Mouse (Mus musculus) macrophage (primary cell): ENCODE data around the gene BC034090. TPM values are rescaled to one million over a fixed set of nuclear protein-coding genes. Genes with fewer than 3 reads are reported as not detected.

Experiments
- H3K27ac ChIP-seq: fragments of 350-480 bp; formaldehyde crosslinking; 2 replicates; pipeline ENCODE4 v1.9.0; 2021
- H3K36me3 ChIP-seq: fragments of 350-480 bp; formaldehyde crosslinking; 2 replicates; pipeline ENCODE4 v1.9.0; 2021; ENCODE audit errors: inconsistent target
- H3K4me3 ChIP-seq: fragments of 350-480 bp; formaldehyde crosslinking; 2 replicates; pipeline ENCODE4 v1.9.0; 2021; ENCODE audit errors: inconsistent target
- H3K79me2 ChIP-seq: fragments of 350-480 bp; formaldehyde crosslinking; 2 replicates; pipeline ENCODE4 v1.9.0; 2021; ENCODE audit errors: inconsistent target
- WGBS: methylation state at CpG from one replicate; pipeline ENCODE4 v1.1.7; 2026; ENCODE audit warnings: inconsistent platforms; ENCODE audit not compliant: missing documents; 5-methylcytosine and 5-hydroxymethylcytosine counted together
- polyA plus RNA-seq: library from polyadenylated mRNA; stranded (reverse); fragments of 250-400 nt; gene quantifications from 3 replicates; pipeline ENCODE4 v1.2.4, GENCODE M21; 2018; ENCODE audit warnings: inconsistent platforms

Gene BC034090
- polyA plus RNA-seq, 1 experiment from 2014 or later, result not detected

DNA sequence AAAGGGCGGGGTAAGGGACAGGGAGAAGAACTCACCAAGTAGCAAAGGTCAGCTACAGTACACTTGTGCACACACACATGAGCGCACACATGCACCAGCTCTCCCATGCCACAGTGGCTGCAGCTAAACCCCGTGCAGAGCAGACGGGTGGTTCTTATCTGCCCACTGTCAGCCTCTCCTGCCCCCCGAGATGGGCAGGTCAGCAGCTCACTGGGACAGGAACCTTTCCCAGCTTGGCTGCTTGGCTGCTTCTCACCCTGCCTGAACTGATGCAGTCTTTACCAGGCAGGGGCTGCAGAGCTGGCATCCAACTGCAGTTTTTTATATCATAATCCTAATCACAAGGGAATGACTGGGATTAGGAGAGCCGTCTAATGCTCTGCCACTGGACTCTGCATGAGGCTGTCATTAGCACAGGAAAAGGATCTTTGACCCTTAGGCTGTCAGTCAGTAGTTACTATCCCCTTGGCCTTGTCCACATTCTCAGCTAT is 8.4 kb upstream of the BC034090 start:
- Histone ChIP-seq H3K36me3 (no peaks in the 10 kb centered on the region), H3K4me3 (no peak overlapping the region), H3K79me2 (no peaks in the 10 kb centered on the region), H3K27ac (no peak overlapping the region)
- 61% methylated on average over 6 of the region's 6 CpGs for WGBS

DNA sequence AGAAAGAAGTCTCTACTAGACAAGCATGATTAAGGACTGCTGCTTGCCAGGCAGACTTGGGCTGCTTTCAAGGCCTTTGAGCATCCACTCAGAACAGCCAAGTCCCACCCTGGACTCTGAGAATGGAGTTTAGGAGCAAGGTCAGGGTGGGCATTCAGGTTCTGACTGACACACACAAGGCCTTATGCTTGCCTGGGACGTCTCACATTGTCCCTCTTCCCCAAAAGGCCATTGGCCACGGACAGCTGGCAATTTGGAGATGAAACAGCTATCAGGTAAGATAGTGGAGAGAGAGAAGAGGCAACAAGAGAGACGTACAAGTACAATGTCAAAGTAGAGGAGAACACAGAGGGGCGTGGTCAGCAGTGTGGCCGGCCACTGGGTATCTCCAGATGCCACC is 7.4 kb upstream of the BC034090 start:
- Histone ChIP-seq H3K79me2 (no peaks in the 10 kb centered on the region), H3K27ac (no peak overlapping the region), H3K36me3 (no peaks in the 10 kb centered on the region), H3K4me3 (no peak overlapping the region)
- 87% methylated on average over 5 of the region's 5 CpGs for WGBS

DNA sequence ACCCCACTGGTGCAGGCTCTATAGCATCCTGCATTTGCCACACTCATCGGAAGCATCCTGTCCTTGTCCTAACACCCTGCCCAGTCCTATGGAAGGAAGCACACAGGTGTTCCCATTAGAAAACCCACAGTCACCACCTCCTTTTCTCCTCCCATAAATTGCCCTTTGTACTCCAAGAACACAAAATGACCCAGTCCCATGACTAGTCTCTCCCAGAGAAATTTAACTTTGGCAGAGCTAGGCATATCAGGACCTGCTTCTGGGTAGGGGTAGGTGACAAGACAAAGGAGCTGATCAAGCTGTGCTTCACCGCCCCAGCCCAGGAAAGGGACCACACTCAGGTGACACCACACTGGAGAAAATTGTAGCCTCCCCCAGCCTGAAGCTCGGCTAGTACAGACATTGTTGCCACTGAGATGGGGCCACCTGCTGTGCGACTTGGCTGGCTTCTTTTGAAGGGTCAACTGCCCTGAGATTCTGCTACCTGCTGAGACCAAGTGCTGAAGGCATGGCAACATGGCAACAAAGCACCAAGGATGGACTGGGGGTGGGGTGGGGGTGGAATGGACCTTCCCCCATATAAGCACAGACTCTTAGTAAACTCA is 6.4 kb upstream of the BC034090 start:
- Histone ChIP-seq H3K27ac (no peak overlapping the region), H3K79me2 (no peaks in the 10 kb centered on the region), H3K4me3 (no peak overlapping the region), H3K36me3 (no peaks in the 10 kb centered on the region)
- WGBS, result 84% methylated on average over 4 of the region's 4 CpGs

DNA sequence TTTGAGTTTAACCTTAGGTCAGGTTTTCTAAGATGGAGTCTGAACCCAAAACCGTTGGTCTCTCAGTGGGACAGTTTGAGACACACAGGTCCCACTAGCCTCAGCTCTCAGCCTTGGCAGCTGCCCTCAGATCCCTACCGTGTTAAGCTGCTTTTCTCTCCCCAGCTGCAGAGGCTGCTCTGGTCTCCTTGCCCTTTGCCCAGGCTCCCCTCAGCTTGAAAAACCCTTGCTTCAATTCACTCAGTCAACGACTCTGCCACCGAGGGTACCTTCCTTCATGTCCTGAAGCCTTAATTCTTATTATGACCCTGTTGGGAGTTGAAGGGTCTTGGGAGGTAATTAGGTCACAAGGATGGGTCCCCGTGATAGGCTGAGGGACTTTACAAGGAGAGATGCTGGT is 5.7 kb upstream of the BC034090 start:
- Histone ChIP-seq H3K4me3 (no peak overlapping the region), H3K36me3 (no peaks in the 10 kb centered on the region), H3K79me2 (no peaks in the 10 kb centered on the region), H3K27ac (no peak overlapping the region)
- WGBS, result 79% methylated on average over 5 of the region's 5 CpGs

DNA sequence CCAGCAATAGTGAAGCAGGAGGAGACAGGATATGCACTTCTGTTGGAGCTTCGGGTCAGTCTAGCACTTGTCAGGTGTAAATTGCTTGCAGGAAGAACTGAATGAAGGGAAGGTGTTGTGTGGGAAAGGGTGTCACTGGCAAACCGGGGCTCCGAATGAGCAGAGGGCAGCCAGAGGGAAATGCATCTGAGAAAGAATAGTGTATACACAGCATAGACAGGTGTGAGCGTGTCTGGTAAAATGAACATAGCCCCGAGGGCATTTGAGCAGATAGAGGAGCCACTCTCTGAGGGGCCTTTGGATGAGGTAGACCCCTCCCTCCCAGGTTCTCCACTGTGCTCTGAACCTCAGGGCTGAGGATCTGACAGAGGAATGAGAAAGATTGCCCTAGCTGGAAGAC is 3.8 kb upstream of the BC034090 start:
- no peaks in the 10 kb centered on the region for H3K36me3 ChIP-seq
- no peak overlapping the region for H3K4me3 ChIP-seq
- WGBS, result 72% methylated on average over 5 of the region's 5 CpGs
- no peaks in the 10 kb centered on the region for H3K79me2 ChIP-seq
- H3K27ac ChIP-seq, result no peak overlapping the region

DNA sequence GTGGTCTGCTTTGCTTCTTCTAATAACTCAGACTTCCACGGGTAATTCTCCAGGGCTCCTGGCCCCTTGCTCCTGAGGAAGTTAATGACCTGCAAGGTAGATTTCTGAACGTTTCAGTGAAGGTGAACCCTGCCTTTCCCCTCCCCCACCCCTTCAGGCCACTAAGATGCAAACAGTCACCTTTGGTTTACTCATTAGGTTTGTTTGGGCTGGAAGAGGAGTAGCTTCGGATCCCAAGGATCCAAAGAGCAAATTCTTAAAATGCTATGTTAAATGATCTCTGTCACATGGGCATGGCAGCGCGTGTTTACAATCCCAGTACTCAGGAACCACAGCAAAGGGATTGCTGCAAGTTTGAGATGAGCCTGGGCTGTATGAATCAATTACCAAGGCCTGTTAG is 3.2 kb upstream of the BC034090 start:
- H3K79me2 ChIP-seq, result no peaks in the 10 kb centered on the region
- no peaks in the 10 kb centered on the region for H3K36me3 ChIP-seq
- no peak overlapping the region for H3K4me3 ChIP-seq
- H3K27ac ChIP-seq, result no peak overlapping the region
- 56% methylated on average over 5 of the region's 5 CpGs for WGBS

DNA sequence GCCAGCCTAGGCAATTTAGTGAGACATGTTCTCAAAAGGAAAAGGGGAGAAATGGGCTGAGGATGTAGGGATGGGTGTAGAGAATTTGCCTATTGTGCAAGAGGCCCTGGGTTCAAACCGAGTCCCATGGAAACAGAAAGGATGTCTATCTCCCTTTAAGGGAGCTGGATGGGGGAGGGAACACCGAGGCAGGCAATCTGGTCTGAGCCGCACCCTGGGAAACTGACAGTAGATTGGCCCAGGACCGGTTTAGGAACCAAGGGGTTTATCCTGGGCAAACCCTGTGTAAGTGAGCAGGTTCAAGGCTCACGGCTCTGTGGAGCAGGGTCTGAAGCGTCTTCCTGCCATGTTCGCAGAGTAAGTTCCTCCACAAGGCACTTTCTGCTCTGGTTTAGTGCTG is 1.3 kb upstream of the BC034090 start:
- no peak overlapping the region for H3K4me3 ChIP-seq
- H3K27ac ChIP-seq, result no peak overlapping the region
- 89% methylated on average over 7 of the region's 7 CpGs for WGBS
- no peaks in the 10 kb centered on the region for H3K79me2 ChIP-seq
- no peaks in the 10 kb centered on the region for H3K36me3 ChIP-seq

DNA sequence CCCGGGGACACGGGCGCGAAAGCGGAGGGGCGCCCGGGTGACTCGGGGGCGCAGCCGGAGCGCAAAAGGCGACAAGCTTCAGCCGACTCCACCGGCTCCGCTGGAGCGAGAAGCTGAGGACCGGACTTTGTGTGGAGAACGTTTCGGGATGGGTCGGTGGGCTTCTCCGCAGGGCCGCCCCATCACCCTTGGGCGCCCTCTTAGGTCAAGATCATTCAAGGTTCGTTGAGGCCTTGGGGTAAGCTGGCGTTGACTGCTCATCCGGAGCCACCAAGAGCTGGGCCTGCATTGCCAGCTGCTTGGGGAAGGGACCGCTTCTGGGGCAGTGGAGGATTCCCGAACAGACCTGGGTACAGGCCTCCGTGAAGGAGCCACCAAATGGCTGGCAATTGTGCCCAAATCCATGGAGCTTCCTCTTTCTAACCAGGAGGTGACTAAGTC is 547 bp upstream of the BC034090 start:
- Histone ChIP-seq H3K4me3 (no peak overlapping the region), H3K79me2 (no peaks in the 10 kb centered on the region), H3K27ac (no peak overlapping the region), H3K36me3 (no peaks in the 10 kb centered on the region)
- WGBS, result 9% methylated on average over 26 of the region's 29 CpGs

DNA sequence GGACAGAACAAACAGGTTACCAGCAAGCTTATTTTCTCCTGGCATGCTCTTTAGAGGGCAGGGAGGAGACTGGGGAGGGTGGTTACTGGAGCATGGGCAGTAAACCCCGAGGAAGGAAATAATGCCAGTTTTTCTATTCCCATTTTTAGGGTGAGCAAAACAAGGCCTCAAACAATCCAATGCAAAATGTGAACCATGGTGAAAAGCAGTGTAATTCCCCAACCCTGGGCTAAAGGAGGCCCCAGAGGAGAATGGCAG is 1.8 kb downstream of the BC034090 start:
- no peaks in the 10 kb centered on the region for H3K36me3 ChIP-seq
- H3K79me2 ChIP-seq, result no peaks in the 10 kb centered on the region
- H3K4me3 ChIP-seq, result no peak overlapping the region
- no peak overlapping the region for H3K27ac ChIP-seq
- WGBS, result 46% methylated on average over 1 of the region's 1 CpGs

DNA sequence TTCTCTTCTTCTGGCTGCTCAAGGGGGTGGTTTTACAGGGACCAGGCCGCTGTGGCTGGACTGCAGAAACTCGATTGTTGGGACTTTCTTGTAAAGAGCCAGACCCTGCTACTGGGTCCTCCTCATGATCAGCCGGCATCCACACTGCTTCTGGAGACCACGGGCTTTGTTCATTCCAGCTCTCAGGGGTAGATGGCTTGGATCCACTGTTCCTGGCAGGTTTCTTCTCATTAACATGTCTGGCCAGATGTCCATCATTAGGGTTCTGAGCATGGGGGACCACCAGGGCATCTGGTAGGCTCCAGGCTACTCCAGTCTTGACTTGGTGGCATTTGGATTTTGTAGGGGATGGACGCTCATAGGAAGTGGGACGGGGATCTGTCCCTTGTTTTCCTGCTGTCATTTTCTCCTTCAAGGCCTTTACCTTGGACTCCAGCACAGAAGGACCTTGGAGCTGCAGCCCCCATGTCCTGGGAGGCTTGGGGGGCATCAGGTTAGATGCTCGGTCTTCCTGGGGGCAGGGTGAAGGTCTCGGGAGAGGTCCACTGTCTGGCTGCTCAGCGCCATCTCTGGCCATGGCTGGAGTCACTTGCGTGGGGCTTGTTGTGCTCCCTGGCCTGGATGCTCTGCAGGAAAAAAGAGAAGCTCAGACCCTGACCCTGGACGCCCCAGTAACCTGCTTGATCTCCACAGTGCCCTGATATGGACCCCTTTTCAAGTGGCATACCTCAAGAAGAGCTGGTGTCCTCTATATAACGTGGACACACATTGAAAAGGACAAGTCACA is 2.4 kb downstream of the BC034090 start:
- Histone ChIP-seq H3K79me2 (no peaks in the 10 kb centered on the region), H3K27ac (no peak overlapping the region), H3K4me3 (no peak overlapping the region), H3K36me3 (no peaks in the 10 kb centered on the region)
- 90% methylated on average over 12 of the region's 12 CpGs for WGBS

DNA sequence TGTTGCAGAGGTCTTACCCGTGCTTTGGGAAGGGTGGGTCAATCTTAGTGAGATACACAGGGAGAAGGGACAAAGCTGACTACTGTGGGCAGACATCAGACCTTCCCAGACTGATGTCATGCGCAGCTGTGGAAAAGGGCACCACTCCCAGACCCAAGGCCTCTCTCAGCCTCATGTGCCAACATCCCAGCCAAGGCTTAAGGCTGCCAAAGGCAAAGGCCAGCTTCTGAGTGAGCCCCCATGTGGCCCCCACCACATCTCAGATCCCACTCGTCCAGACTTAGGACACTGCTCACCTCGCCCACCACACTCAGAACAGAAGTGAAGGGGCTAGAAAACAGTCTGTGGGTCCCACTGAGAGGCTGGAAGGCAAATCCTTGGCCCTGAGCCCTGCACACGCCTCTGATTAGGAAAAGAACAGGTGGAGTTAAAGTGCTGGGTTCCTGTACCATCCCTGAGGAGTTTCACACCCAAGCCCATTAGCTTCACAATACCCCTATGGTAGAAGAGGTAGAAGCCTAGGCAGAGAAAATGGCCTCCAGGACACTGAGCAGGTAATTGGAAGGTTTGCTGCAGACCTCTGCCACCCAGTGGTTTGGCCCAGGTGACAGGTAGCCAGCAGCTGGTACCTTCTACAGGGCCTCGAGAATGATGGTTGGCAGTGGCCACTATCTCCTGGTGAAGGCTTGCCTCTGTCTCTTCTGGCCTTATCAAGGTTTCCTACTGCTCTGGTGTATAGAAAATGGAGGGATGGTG is 4.1 kb downstream of the BC034090 start:
- WGBS, result 84% methylated on average over 6 of the region's 6 CpGs
- Histone ChIP-seq H3K79me2 (no peaks in the 10 kb centered on the region), H3K27ac (no peak overlapping the region), H3K36me3 (no peaks in the 10 kb centered on the region), H3K4me3 (no peak overlapping the region)

DNA sequence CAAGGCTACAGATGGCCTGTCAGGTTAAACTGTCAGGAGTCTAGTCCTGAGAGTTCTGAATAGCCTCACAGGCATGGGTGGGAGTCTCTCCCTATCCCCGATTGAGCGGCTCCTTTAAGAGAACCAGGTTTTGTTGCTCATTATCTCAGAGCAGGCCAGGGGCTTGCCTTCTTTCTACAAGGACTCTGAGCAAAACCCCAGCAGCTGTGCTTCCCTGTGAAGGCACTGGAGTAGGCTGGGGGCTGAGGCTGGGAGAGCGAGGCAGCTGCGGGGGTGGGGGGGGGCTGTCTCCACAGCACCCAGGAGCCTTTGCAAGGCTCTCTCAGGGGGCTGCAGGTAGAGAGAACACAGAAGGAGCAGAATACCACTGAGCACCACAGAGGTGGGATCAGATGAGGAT is 5.1 kb downstream of the BC034090 start:
- H3K27ac ChIP-seq, result no peak overlapping the region
- H3K79me2 ChIP-seq, result no peaks in the 10 kb centered on the region
- 100% methylated on average over 4 of the region's 4 CpGs for WGBS
- H3K4me3 ChIP-seq, result no peak overlapping the region
- no peaks in the 10 kb centered on the region for H3K36me3 ChIP-seq

DNA sequence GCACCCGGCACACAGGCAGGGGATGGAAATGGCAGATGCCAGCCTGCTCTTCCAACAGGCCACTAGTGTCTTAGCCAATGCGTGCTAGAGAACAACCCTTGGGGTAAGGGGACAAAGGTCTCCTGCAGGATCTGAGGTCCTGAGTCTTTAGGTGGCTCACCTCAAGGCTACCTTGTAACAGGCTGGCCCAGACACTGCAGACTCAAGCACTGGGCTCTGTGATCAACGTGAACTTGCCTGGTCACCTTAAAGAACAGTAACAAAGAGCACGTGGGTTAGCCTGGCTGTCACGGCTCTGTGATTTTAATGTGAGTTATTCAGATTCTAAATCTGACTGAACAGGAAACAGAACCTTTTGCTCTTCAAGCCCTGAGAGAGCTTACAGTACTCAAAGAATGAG is 6.1 kb downstream of the BC034090 start:
- 92% methylated on average over 5 of the region's 5 CpGs for WGBS

DNA sequence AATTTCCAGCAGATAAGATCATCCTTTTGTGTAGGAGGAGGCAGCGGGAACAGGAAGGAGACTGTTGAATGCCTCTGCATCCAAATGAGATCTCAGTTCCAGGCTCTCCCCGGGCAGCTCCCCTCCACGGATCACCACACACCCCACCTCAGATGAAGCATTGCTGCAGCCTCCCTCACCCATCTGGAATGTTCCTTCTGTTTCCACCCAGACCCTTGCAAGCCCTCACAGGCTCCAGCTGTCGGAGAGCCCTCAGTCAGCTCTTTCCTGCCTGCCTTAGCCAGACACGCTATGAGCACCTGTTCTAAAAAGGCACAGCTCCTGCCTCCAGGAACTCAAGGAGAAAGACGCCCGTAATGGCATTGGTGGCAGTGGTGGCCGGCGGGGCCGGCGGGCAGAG is 6.9 kb downstream of the BC034090 start:
- WGBS, result 91% methylated on average over 11 of the region's 11 CpGs
- Histone ChIP-seq H3K27ac (no peak overlapping the region), H3K79me2 (no peaks in the 10 kb centered on the region), H3K4me3 (no peak overlapping the region), H3K36me3 (no peaks in the 10 kb centered on the region)

More for the DNA sequence above, 6.1 kb downstream of the BC034090 start:
- Histone ChIP-seq H3K79me2 (no peaks in the 10 kb centered on the region), H3K4me3 (no peak overlapping the region), H3K36me3 (no peaks in the 10 kb centered on the region), H3K27ac (no peak overlapping the region)
